Mouse (Mus musculus) olfactory bulb, adult 2 months (tissue): Measurements from ENCODE around the gene Slco2b1.

ENCODE experiments used
- CTCF ChIP-seq: fragments of 200-500 bp; IDR thresholded peaks from 2 replicates; pipeline ENCODE4 v1.5.1; 2012; ENCODE audit warnings: low read depth, mild to moderate bottlenecking, low read length, moderate library complexity; ENCODE audit not compliant: insufficient read depth
- POLR2A ChIP-seq: fragments of 200-500 bp; IDR thresholded peaks from 2 replicates; pipeline ENCODE4 v1.6.1; 2012; ENCODE audit warnings: mild to moderate bottlenecking, low read depth, low read length, moderate library complexity; ENCODE audit not compliant: insufficient read depth

DNA sequence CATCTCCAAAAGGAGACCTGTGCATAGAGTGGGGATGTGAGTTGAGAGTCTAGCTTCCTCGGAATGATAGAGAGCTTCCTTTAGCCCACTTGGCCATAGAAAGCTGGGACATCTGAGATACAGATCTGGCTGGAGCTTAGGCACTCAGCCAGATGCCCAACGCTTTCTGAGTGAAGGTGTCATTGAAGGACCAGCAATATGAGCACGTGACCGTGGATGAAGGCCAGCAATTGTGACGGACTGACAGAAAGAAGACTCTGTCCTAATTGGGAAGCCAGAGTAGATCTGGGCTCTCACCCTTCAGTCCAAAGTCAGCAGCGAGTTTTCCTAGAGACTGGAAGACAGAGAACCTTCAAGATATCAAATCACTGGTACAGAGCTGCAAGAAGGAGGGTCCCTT, 3.5 kb downstream of the Slco2b1 start:
- TF ChIP-seq CTCF, result no peak
- no peak for TF ChIP-seq POLR2A
